Mouse (Mus musculus) common myeloid progenitor, adult 5-6 weeks (primary cell): ENCODE results near the gene Crip2. TPM values are rescaled to one million over a fixed set of nuclear protein-coding genes. Genes with fewer than 3 reads are reported as not detected.

Source experiments
- ATAC-seq: replicated peaks from 2 replicates; pipeline ENCODE4 v1.8.0; 2016; ENCODE audit warnings: low read depth, mild to moderate bottlenecking, moderate TSS enrichment, inconsistent platforms; ENCODE audit not compliant: poor library complexity, severe bottlenecking
- total RNA-seq: library from RNA; stranded (forward); fragments of 200-1000, 187-1606 nt; gene quantifications from 2 replicates; pipeline ENCODE4 v1.2.3, GENCODE M21; 2017

Crip2 gene
- total RNA-seq, 1 experiment from 2014 or later = 6.3 TPM

GRCm38 (mm10) chr12:113168031-113168536 lies 28.0 kb downstream of the Crip2 start:
- ATAC-seq = peak; percentile 90

GRCm38 (mm10) chr12:113176960-113177725 lies 37.1 kb downstream of the Crip2 start:
- ATAC-seq = no peak

GRCm38 (mm10) chr12:113181020-113181419 lies 41.0 kb downstream of the Crip2 start:
- no peak for ATAC-seq

- ATAC-seq = no peak
Observed at GRCm38 (mm10) chr12:113184945-113185344, 44.9 kb downstream of the Crip2 start.

- no peak for ATAC-seq
Observed at GRCm38 (mm10) chr12:113185442-113186291, 45.6 kb downstream of the Crip2 start, which contains the start of gene Tmem121. Gene Tmem121, plus strand, starts transcription at chr12:113185930.

GRCm38 (mm10) chr12:113186326-113187010 lies 46.4 kb downstream of the Crip2 start:
- no peak for ATAC-seq

GRCm38 (mm10) chr12:113187011-113187375 lies 47.0 kb downstream of the Crip2 start:
- no peak for ATAC-seq

GRCm38 (mm10) chr12:113187584-113188295 lies 47.7 kb downstream of the Crip2 start:
- ATAC-seq = peak; percentile 84

GRCm38 (mm10) chr12:113188349-113189055 lies 48.5 kb downstream of the Crip2 start:
- no peak for ATAC-seq

GRCm38 (mm10) chr12:113193423-113193822 lies 53.4 kb downstream of the Crip2 start:
- ATAC-seq = no peak

Other genes with a start within 250 kb of the Crip2 start
- gene Jag2, start 210.5 kb upstream of the Crip2 start, total RNA-seq = 1.5 and 6.3 TPM in 2 replicates
- 17.4 and 27.8 TPM in 2 replicates for gene Nudt14, start 198.1 kb upstream of the Crip2 start, total RNA-seq
- 3.2 and 7.4 TPM in 2 replicates for gene Btbd6, start 163.8 kb upstream of the Crip2 start, total RNA-seq
- 52.4 and 55.2 TPM in 2 replicates for gene Brf1, start 139.5 kb upstream of the Crip2 start, total RNA-seq
- 15.5 and 15.9 TPM in 2 replicates for gene Pacs2, start 125.7 kb upstream of the Crip2 start, total RNA-seq
- gene Tex22, start 65.7 kb upstream of the Crip2 start, total RNA-seq = not detected in 2 replicates
- gene Mta1, start 42.0 kb upstream of the Crip2 start, total RNA-seq = 46.9 and 53.3 TPM in 2 replicates
- gene Crip1, start 6.1 kb downstream of the Crip2 start, total RNA-seq = 337 and 338 TPM in 2 replicates
- gene Tedc1, start 16.2 kb downstream of the Crip2 start, total RNA-seq = 19.2 and 19.6 TPM in 2 replicates
- gene Tmem121, start 45.7 kb downstream of the Crip2 start, total RNA-seq = 1.2 TPM in 1 of 2 replicates, not detected in the other